Mouse (Mus musculus) heart, adult 2 months (tissue): ENCODE results near the gene Sertad3. TPM values are rescaled to one million over a fixed set of nuclear protein-coding genes. Genes with fewer than 3 reads are reported as not detected.
"Not testable (repeated sequence)": the region's sequence is repeated elsewhere in the genome, so short reads cannot be mapped to it uniquely, and the experiment has no call there.

Source experiments
- DNase-seq, 2 experiments: peaks; one replicate each; pipeline ENCODE4 v3.0.0; 2021
- H3K27ac ChIP-seq: fragments of 200-600 bp; 2 replicates; pipeline ENCODE4 v1.8.1; 2022
- H3K27me3 ChIP-seq: fragments of 200-500 bp; 2 replicates; pipeline ENCODE4 v1.6.1; 2012; ENCODE audit warnings: mild to moderate bottlenecking, low read length, inconsistent platforms, mixed read lengths; ENCODE audit not compliant: control insufficient read depth, insufficient read depth
- H3K36me3 ChIP-seq: fragments of 200-500 bp; 2 replicates; pipeline ENCODE4 v1.6.1; 2012; ENCODE audit warnings: low read length, inconsistent platforms; ENCODE audit not compliant: control insufficient read depth, insufficient read depth
- H3K4me1 ChIP-seq: fragments of 200-500 bp; 2 replicates; pipeline ENCODE4 v1.6.1; 2011; ENCODE audit warnings: low read length; ENCODE audit not compliant: control insufficient read depth, insufficient read depth
- H3K4me3 ChIP-seq: fragments of 200-600 bp; 2 replicates; pipeline ENCODE4 v1.8.1; 2022
- H3K79me2 ChIP-seq: fragments of 200-500 bp; replicated peaks from 2 replicates; pipeline ENCODE4 v1.6.1; 2012; ENCODE audit warnings: mild to moderate bottlenecking, inconsistent platforms, low read length, moderate library complexity, mixed read lengths; ENCODE audit not compliant: control insufficient read depth, insufficient read depth
- H3K9ac ChIP-seq: fragments of 200-500 bp; 2 replicates; pipeline ENCODE4 v1.6.1; 2012; ENCODE audit warnings: low read depth, mild to moderate bottlenecking, control low read depth, inconsistent platforms, low read length, mixed read lengths
- CTCF ChIP-seq: fragments of 200-600 bp; IDR thresholded peaks from 2 replicates; pipeline ENCODE4 v1.8.1; 2022; ENCODE audit warnings: antibody characterized with exemption, mild to moderate bottlenecking, moderate library complexity
- EP300 ChIP-seq: fragments of 200-500 bp; IDR thresholded peaks from 2 replicates; pipeline ENCODE4 v1.6.1; 2011; ENCODE audit warnings: low read depth, low read length, control low read depth; ENCODE audit not compliant: insufficient read depth
- POLR2A ChIP-seq: fragments of 200-500 bp; IDR thresholded peaks from 2 replicates; pipeline ENCODE4 v1.6.1; 2011; ENCODE audit warnings: mild to moderate bottlenecking, low read depth, low read length, control low read depth; ENCODE audit not compliant: insufficient read depth
- WGBS: fragments of 180-500 bp; shearing (Covaris S2); methylation state at CpG from one replicate; pipeline ENCODE4 v1.1.7; 2018; 5-methylcytosine and 5-hydroxymethylcytosine counted together
- intact Hi-C: fragments of 180-260 bp; cut with DNase I; formaldehyde crosslinking; loops from one replicate; pipeline ENCODE4 v1.15.1; 2025
- polyA plus RNA-seq: library from polyadenylated mRNA; depleted of rRNA; stranded (reverse); fragments of >200 nt; gene quantifications from 2 replicates; pipeline ENCODE4 v1.2.3, GENCODE M21; 2012
- total RNA-seq, 2 experiments: library from RNA; stranded (reverse); gene quantifications; 2 replicates each; pipeline ENCODE4 v1.2.3; 2021

Sertad3 gene
- total and polyA plus RNA-seq, 3 experiments = 3.5 to 6.9 (median 6.2) TPM

DNA sequence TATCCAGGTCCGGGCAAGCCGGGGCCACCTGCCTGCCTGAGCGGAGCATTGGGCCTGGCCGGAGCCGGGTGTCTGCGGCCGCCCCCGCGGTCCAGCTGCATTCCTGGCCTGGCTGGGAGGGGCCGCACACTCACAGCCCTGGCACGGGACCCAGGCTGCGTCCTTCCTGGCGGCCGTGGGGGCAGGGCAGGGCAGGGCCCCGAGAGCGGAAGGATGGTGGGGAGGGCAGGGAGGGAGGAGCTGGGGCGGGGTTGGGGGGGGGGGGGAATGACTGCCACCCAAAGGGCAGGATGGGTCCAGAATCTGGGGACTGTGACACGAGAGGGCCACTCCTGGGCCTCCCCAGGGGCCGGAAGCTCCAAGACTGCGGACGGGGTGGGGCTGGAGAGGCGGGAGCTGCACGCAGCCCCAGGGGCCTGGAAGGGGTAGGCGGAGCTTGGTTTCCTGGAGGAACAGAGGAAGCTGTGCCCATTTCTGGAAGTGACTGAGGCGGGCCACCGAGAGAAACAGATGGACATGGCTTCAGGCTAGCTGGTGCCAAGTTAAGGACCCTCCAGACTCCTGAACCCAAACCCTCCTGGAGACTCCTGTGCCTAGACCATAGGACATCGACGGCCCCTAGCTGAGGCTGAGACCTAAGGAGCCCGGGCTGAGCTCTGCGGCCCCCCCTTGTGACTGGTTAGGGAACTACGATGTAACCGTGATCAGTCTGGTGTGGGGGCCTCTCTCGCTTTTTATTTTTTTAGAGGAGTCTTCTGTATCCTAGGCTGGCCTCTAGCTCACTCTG, 17.2 kb downstream of the Sertad3 start:
- Histone ChIP-seq H3K79me2 (no peaks in the 10 kb centered on the region; the same call in 1 of the 2 replicates), H3K4me1 (peaks cover 16% of the 10 kb centered on the region), H3K27me3 (no peaks in the 10 kb centered on the region), H3K36me3 (peaks cover 10% of the 10 kb centered on the region), H3K27ac (peak overlapping the region; percentile 96), H3K9ac (peak overlapping the region; percentile 64), H3K4me3 (peak overlapping the region; percentile 51)
- TF ChIP-seq CTCF (no peak), POLR2A (peak; percentile 59), EP300 (0 out of 2 replicates have a peak, but pooled peaks have one; percentile 10)
- peak; percentile 96 to 97 for DNase-seq
- WGBS = under 1% methylated on average over 30 of the region's 33 CpGs
- intact Hi-C loops = loop anchor here (1.0 to 5.0 kb wide), 4 partner anchors 11 to 312 kb away; no protein-coding TSS in a partner anchor

- Histone ChIP-seq H3K9ac (no peak overlapping the region), H3K36me3 (peaks cover 10% of the 10 kb centered on the region), H3K27me3 (no peaks in the 10 kb centered on the region), H3K4me1 (peaks cover 16% of the 10 kb centered on the region), H3K4me3 (no peak overlapping the region), H3K79me2 (no peaks in the 10 kb centered on the region; the same call in 1 of the 2 replicates), H3K27ac (peak overlapping the region; percentile 96)
- TF ChIP-seq CTCF (no peak), EP300 (no peak), POLR2A (no peak)
- intact Hi-C loops = loop anchor here (2.0 to 5.0 kb wide), 3 partner anchors 17 to 310 kb away; no protein-coding TSS in a partner anchor
- 63% methylated on average over 7 of the region's 7 CpGs for WGBS
- DNase-seq = peak in 1 of 2 experiments; percentile 27
Observed at GRCm38 (mm10) chr7:27491856-27492255, 18.3 kb downstream of the Sertad3 start.

DNA sequence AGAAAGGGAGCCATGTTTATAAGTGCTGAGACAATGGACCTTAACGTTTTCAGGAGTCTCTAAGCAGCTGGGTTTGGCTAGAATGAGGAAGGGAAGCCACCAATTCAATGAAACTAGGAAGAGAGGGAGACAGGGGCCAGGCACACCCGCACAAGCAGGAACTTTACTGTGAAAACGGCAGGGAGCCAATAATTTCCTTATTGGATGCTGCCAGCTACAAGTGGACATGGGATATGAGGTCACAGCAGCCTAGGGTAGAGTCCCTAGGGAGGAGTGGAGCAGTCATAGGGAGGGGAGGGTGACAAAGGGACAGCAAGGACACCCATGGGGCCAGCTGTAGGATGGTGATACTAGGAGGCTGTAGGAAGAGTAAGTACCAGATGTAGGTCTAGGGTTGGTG, 19.5 kb downstream of the Sertad3 start:
- Histone ChIP-seq H3K27me3 (no peaks in the 10 kb centered on the region), H3K36me3 (peaks cover 10% of the 10 kb centered on the region), H3K9ac (no peak overlapping the region), H3K27ac (no peak overlapping the region), H3K4me1 (peaks cover 16% of the 10 kb centered on the region), H3K79me2 (no peaks in the 10 kb centered on the region; the same call in 1 of the 2 replicates), H3K4me3 (no peak overlapping the region)
- 28% methylated on average over 3 of the region's 3 CpGs for WGBS
- TF ChIP-seq POLR2A (no peak), CTCF (no peak), EP300 (no peak)
- intact Hi-C loops = loop anchor here (5.0 kb wide), 2 partner anchors 161 to 309 kb away; no protein-coding TSS in a partner anchor
- no peak for DNase-seq

DNA sequence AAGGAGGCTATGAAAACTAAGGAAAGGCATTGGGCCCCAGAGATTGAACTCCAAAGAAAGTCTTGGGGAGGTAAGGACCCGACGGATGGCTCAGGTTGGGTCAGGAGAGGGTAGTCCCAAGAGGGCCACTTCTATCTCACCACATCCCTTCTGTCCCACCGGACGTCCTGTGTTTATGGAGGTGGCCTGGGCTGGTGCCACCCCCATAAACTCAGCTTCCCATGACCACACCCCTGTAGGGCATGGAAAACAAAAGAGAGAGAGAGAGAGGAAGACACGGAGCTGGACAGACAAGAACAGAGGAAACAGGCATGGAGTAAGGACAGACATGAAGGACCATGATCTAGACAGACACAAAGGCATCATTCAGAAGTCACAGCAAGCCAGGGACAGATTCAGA, 19.9 kb downstream of the Sertad3 start:
- no peak overlapping the region for H3K4me3 ChIP-seq
- TF ChIP-seq POLR2A = no peak
- no peak for TF ChIP-seq CTCF
- TF ChIP-seq EP300 = no peak
- WGBS = 48% methylated on average over 5 of the region's 5 CpGs
- no peaks in the 10 kb centered on the region for H3K27me3 ChIP-seq
- DNase-seq = no peak
- H3K27ac ChIP-seq = no peak overlapping the region
- H3K9ac ChIP-seq = no peak overlapping the region
- intact Hi-C loops = loop anchor here (5.0 kb wide), 2 partner anchors 161 to 309 kb away; no protein-coding TSS in a partner anchor
- no peaks in the 10 kb centered on the region; the same call in 1 of the 2 replicates for H3K79me2 ChIP-seq
- H3K36me3 ChIP-seq = peaks cover 8% of the 10 kb centered on the region
- peaks cover 16% of the 10 kb centered on the region for H3K4me1 ChIP-seq

- H3K4me1 ChIP-seq = peaks cover 12% of the 10 kb centered on the region
- H3K4me3 ChIP-seq, H3K79me2 ChIP-seq, H3K27ac ChIP-seq, H3K36me3 ChIP-seq, H3K27me3 ChIP-seq, DNase-seq, H3K9ac ChIP-seq: not testable (repeated sequence)
- intact Hi-C loops = loop anchor here (5.0 kb wide), 2 partner anchors 163 to 307 kb away; no protein-coding TSS in a partner anchor
- 93% methylated on average over 9 of the region's 9 CpGs for WGBS
Observed at GRCm38 (mm10) chr7:27494659-27495367, 21.2 kb downstream of the Sertad3 start.

GRCm38 (mm10) chr7:27499036-27499435, 25.5 kb downstream of the Sertad3 start, which contains the start of gene Prx:
Gene Prx, plus strand, starts transcription at chr7:27499324.
- peaks cover 4% of the 10 kb centered on the region for H3K4me1 ChIP-seq
- DNase-seq = no peak
- intact Hi-C loops = no loop called here
- no peaks in the 10 kb centered on the region for H3K36me3 ChIP-seq
- no peaks in the 10 kb centered on the region for H3K27me3 ChIP-seq
- TF ChIP-seq EP300 (no peak), CTCF (no peak), POLR2A (no peak)
- H3K27ac ChIP-seq = no peak within 1 kb of the TSS
- WGBS = 62% methylated on average over 3 of the region's 3 CpGs
- no peak within 1 kb of the TSS for H3K9ac ChIP-seq
- H3K79me2 ChIP-seq = no peaks in the 10 kb centered on the region
- no peak within 1 kb of the TSS for H3K4me3 ChIP-seq
